Mouse (Mus musculus) gastrocnemius, postnatal 10 days (tissue): ENCODE measurements around the gene Myh9. TPM values are rescaled to one million over a fixed set of nuclear protein-coding genes. Genes with fewer than 3 reads are reported as not detected.
A peak's percentile ranks its signal among the peaks of the same experiment; 100 is the strongest.

Experiments
- DNase-seq: peaks from one replicate; pipeline ENCODE4 v3.0.0; 2021; ENCODE audit warnings: mixed read lengths
- total RNA-seq, 2 experiments: library from RNA; stranded (reverse); gene quantifications; 2 replicates each; pipeline ENCODE4 v1.2.3; 2021

Gene Myh9
- total RNA-seq, 2 experiments from 2014 or later, result 117 to 155 TPM

GRCm38 (mm10) chr15:77806565-77807263 is 35.3 kb downstream of the Myh9 start:
- DNase-seq, result no peak

- no peak for DNase-seq
Measured at GRCm38 (mm10) chr15:77805657-77806056, 36.3 kb downstream of the Myh9 start.

GRCm38 (mm10) chr15:77804949-77805348 is 37.0 kb downstream of the Myh9 start:
- no peak for DNase-seq

GRCm38 (mm10) chr15:77804460-77804859 is 37.5 kb downstream of the Myh9 start:
- no peak for DNase-seq

- no peak for DNase-seq
Measured at GRCm38 (mm10) chr15:77803747-77804146, 38.2 kb downstream of the Myh9 start.

- no peak for DNase-seq
Measured at GRCm38 (mm10) chr15:77802992-77803391, 39.0 kb downstream of the Myh9 start.

GRCm38 (mm10) chr15:77801188-77801587 is 40.8 kb downstream of the Myh9 start:
- no peak for DNase-seq

- no peak for DNase-seq
Measured at GRCm38 (mm10) chr15:77800511-77800910, 41.5 kb downstream of the Myh9 start.

- DNase-seq, result no peak
Measured at GRCm38 (mm10) chr15:77799491-77800474, 42.2 kb downstream of the Myh9 start.

- DNase-seq, result peak; percentile 36
Measured at GRCm38 (mm10) chr15:77798664-77799490, 43.1 kb downstream of the Myh9 start.

GRCm38 (mm10) chr15:77797609-77798411 is 44.2 kb downstream of the Myh9 start:
- no peak for DNase-seq

GRCm38 (mm10) chr15:77796409-77797035 is 45.5 kb downstream of the Myh9 start:
- DNase-seq, result no peak

GRCm38 (mm10) chr15:77794908-77795356 is 47.0 kb downstream of the Myh9 start:
- no peak for DNase-seq

GRCm38 (mm10) chr15:77794138-77794907 is 47.7 kb downstream of the Myh9 start:
- no peak for DNase-seq

GRCm38 (mm10) chr15:77793554-77793953 is 48.4 kb downstream of the Myh9 start:
- no peak for DNase-seq

- DNase-seq, result no peak
Measured at GRCm38 (mm10) chr15:77793094-77793493, 48.9 kb downstream of the Myh9 start.

GRCm38 (mm10) chr15:77792056-77792455 is 49.9 kb downstream of the Myh9 start:
- no peak for DNase-seq

GRCm38 (mm10) chr15:77790656-77791405 is 51.1 kb downstream of the Myh9 start:
- no peak for DNase-seq

GRCm38 (mm10) chr15:77789186-77789585 is 52.8 kb downstream of the Myh9 start:
- DNase-seq, result no peak
